Mouse (Mus musculus) liver, postnatal 0 days (tissue): Measurements from ENCODE around the gene Pllp.

Experiments
- CTCF ChIP-seq: sonication (generic); IDR thresholded peaks from 2 replicates; pipeline ENCODE4 v1.5.1; 2016; ENCODE audit warnings: antibody characterized with exemption, low read depth
- EP300 ChIP-seq: IDR thresholded peaks from 2 replicates; pipeline ENCODE4 v1.6.1; 2016; ENCODE audit warnings: antibody characterized with exemption, low read depth, mild to moderate bottlenecking

DNA sequence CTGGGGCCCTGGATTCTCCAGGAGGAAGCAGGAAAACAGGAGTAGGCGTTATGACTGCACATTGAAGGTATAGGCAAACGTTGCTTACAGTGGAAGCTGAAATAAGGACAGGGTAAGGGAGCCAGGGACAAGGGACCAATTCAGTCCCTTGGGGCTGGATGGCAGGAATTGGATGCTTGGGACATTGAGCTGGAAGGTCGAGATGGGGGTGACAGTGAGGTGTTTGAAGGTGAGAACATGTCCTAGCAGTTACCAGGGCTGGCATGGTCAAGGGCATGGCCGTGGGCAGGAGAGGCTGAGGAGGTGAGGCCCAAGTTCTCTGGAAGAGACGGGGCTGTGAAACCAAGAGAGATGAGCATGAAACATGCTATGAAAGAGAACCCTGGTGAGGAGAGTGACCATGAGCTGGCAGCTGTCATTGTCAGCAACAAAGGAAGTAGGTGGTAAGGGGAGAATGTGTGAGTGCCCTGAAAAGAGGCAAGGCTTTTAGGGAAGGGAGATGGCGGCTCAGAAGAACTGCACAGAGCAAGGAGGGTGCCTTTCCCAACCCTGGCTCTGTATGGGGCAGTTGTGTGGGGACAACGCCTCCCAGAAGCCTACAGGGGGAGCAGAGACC lies 38.8 kb upstream of the Pllp start:
- TF ChIP-seq CTCF (no peak), EP300 (no peak)
